Comparison of ENCODE assay signal across 8 mouse cellular contexts in the genomic region with DNA sequence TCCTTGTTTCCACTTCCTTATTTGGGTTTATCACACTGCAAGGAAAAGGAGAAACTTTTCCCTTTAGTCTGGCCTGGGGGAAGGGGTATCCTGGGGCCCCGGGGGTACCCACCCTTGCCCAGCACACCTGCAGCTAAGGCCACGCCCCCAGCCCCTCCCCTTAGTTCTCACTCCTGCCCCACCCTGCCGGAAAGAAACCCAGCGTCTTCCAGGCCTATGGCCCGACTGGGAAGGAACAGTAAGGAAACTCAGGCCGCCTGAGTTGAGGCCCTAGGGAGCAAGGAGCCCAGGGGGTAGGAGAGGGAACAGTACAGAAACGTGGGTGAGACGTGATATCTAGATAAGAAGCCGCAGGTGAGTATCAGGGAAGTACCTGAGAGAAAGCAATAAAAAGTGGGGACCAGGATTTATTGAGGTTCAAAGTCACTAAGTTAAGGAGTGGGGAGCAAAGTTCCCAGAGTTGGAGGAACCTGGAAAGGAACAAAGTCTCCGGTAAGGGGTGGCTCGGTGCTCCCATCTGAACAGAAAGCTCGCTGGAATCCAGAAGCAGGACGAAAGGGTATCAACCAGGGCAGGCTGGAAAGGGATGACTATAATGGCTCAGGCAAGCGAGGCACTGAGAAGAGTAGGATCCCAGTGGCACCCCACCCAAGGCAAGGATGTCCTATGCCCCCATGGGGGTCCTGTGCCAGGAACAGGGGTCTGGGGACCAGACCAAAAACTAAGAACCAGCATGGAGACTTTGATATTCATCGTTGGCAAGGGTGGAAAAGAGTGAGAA. TPM values are rescaled to one million over a fixed set of nuclear protein-coding genes. Genes with fewer than 3 reads are reported as not detected.
DNase-seq lines count a peak whose midpoint lies in the region; ATAC-seq and TF ChIP-seq lines count a peak whose summit lies in the region.

No protein-coding gene starts in this region.

- no peak for DNase-seq in heart, postnatal 36 days
- peak; percentile 55 for DNase-seq in induced T-regulatory cell, adult 2 months (ENCODE audit: low read depth)
- peak; percentile 52 for DNase-seq in liver, postnatal 0 days
- no peak for DNase-seq in natural killer cell, adult 2 months (ENCODE audit: low spot score in 2 of 2)
- DNase-seq in c-Kit-positive CD71-positive TER-119-positive erythroid progenitor cells, embryonic 14.5 days (ENCODE audit: low spot score) = no peak

- intact Hi-C loops in heart, postnatal 36 days (cut with DNase I) = loop anchor here (1.0 kb wide), 2 partner anchors 15 to 44 kb away; no protein-coding TSS in a partner anchor

- ATAC-seq in heart, embryonic 11.5 days (replicated peaks; ENCODE audit: insufficient number of reproducible peaks, low FRiP score, low TSS enrichment) = no peak
- ATAC-seq in liver, postnatal 0 days = no peak
- peak; percentile 42; the same call in 1 of the 2 replicates for ATAC-seq in stomach, embryonic 15.5 days (ENCODE audit: insufficient read depth, low FRiP score, low read depth)

- TF ChIP-seq CTCF in bone marrow, adult 2 months (IDR thresholded peaks at IDR 0.05; ENCODE audit: control insufficient read depth, insufficient read depth, low read length) = no peak
- no peak for TF ChIP-seq CTCF in liver, postnatal 0 days (IDR thresholded peaks at IDR 0.05; ENCODE audit: low read depth)

- peak overlapping the region; percentile 72 for H3K4me3 ChIP-seq in heart, embryonic 11.5 days (ENCODE audit: low read depth, low read length)
- peak overlapping the region; percentile 72 for H3K4me3 ChIP-seq in bone marrow, adult 2 months (replicated peaks; ENCODE audit: control insufficient read depth, low read depth, low read length)
- peak overlapping the region; percentile 62 for H3K4me3 ChIP-seq in liver, postnatal 0 days (ENCODE audit: low read depth, low read length)
- peak overlapping the region; percentile 69 for H3K4me3 ChIP-seq in stomach, embryonic 15.5 days (replicated peaks)

- no peak for TF ChIP-seq EP300 in liver, postnatal 0 days (IDR thresholded peaks at IDR 0.05; ENCODE audit: low read depth)

- H3K4me2 ChIP-seq in heart, embryonic 11.5 days = peak overlapping the region; percentile 67
- H3K4me2 ChIP-seq in liver, postnatal 0 days (ENCODE audit: low read depth, low read length) = peak overlapping the region; percentile 80
- peak overlapping the region; percentile 81 for H3K4me2 ChIP-seq in stomach, embryonic 15.5 days

- WGBS in heart, embryonic 11.5 days (ENCODE audit: insufficient replicate concordance) = 12% methylated on average over 15 of the region's 15 CpGs
- 12% methylated on average over 15 of the region's 15 CpGs for WGBS in bone marrow, adult 2 months
- WGBS in liver, postnatal 0 days (ENCODE audit: insufficient replicate concordance) = 10% methylated on average over 15 of the region's 15 CpGs
- WGBS in stomach, embryonic 15.5 days = 9% methylated on average over 15 of the region's 15 CpGs

- no peak for TF ChIP-seq POLR2A in bone marrow, adult 2 months (IDR thresholded peaks at IDR 0.05; ENCODE audit: borderline replicate concordance, control insufficient read depth, low read depth, low read length)

- H3K9me3 ChIP-seq in heart, embryonic 11.5 days (replicated peaks; ENCODE audit: control insufficient read depth, low read length) = no peaks in the 10 kb centered on the region
- H3K9me3 ChIP-seq in liver, postnatal 0 days (ENCODE audit: low read length) = no peaks in the 10 kb centered on the region
- H3K9me3 ChIP-seq in stomach, embryonic 15.5 days = no peaks in the 10 kb centered on the region

- no peak overlapping the region for H3K27ac ChIP-seq in heart, embryonic 11.5 days (ENCODE audit: low read depth, low read length)
- H3K27ac ChIP-seq in bone marrow, adult 2 months (ENCODE audit: control insufficient read depth, insufficient read depth, low read depth, low read length, poor library complexity) = no peak overlapping the region
- H3K27ac ChIP-seq in liver, postnatal 0 days (ENCODE audit: low read depth) = no peak overlapping the region
- H3K27ac ChIP-seq in stomach, embryonic 15.5 days = peak overlapping the region; percentile 62

- peak overlapping the region; percentile 83 for H3K9ac ChIP-seq in heart, embryonic 11.5 days (ENCODE audit: low read depth, low read length)
- peak overlapping the region; percentile 69 for H3K9ac ChIP-seq in liver, postnatal 0 days (replicated peaks)
- H3K9ac ChIP-seq in stomach, embryonic 15.5 days = peak overlapping the region; percentile 45

- peaks cover 16% of the 10 kb centered on the region for H3K36me3 ChIP-seq in heart, embryonic 11.5 days (ENCODE audit: control insufficient read depth, insufficient read depth, low read length)
- peaks cover 15% of the 10 kb centered on the region for H3K36me3 ChIP-seq in liver, postnatal 0 days (replicated peaks; ENCODE audit: insufficient read depth, low read length)
- H3K36me3 ChIP-seq in stomach, embryonic 15.5 days = peaks cover 34% of the 10 kb centered on the region

- H3K27me3 ChIP-seq in heart, embryonic 11.5 days (ENCODE audit: control insufficient read depth, insufficient read depth, low read length) = no peaks in the 10 kb centered on the region
- no peaks in the 10 kb centered on the region for H3K27me3 ChIP-seq in liver, postnatal 0 days (ENCODE audit: insufficient read depth, low read length)
- no peaks in the 10 kb centered on the region for H3K27me3 ChIP-seq in stomach, embryonic 15.5 days (replicated peaks)

- H3K4me1 ChIP-seq in heart, embryonic 11.5 days (ENCODE audit: control insufficient read depth, insufficient read depth, low read length) = peaks cover 33% of the 10 kb centered on the region
- H3K4me1 ChIP-seq in bone marrow, adult 2 months (ENCODE audit: control insufficient read depth, insufficient read depth, low read length) = peaks cover 1% of the 10 kb centered on the region; the same call in 1 of the 2 replicates
- peaks cover 26% of the 10 kb centered on the region for H3K4me1 ChIP-seq in liver, postnatal 0 days (ENCODE audit: insufficient read depth)
- peaks cover 46% of the 10 kb centered on the region for H3K4me1 ChIP-seq in stomach, embryonic 15.5 days

RNA-seq across cellular contexts. Expression of a gene that starts 6.1 kb away (rescaled TPM):
- 162 and 177 TPM in 2 replicates for polyA plus RNA-seq in heart, embryonic 11.5 days (2014; fragmentation: Nextera tagmentation; extraction: Ambion mirVana)
- 10 to 100 TPM; 77.3 to 95.8 TPM for total RNA-seq in heart, postnatal 36 days (2021)
- 83.5 and 137 TPM in 2 replicates for polyA plus RNA-seq in bone marrow, adult 2 months (2011; ENCODE audit: insufficient read depth, insufficient read length, low replicate concordance, missing spikeins)
- polyA plus RNA-seq in liver, postnatal 0 days (2015; fragmentation: Nextera tagmentation; extraction: Ambion mirVana) = 48.3 and 57.2 TPM in 2 replicates
- polyA plus RNA-seq in stomach, embryonic 15.5 days (2015; fragmentation: Nextera tagmentation; extraction: Ambion mirVana) = 165 and 184 TPM in 2 replicates

RNA-seq across cellular contexts. Expression of a gene that starts 7.6 kb away (rescaled TPM):
- polyA plus RNA-seq in heart, embryonic 11.5 days (2014; fragmentation: Nextera tagmentation; extraction: Ambion mirVana) = 17.2 and 20.1 TPM in 2 replicates
- total RNA-seq in heart, postnatal 36 days (2021) = 10 to 100 TPM; 17.0 to 18.5 TPM
- polyA plus RNA-seq in bone marrow, adult 2 months (2011; ENCODE audit: insufficient read depth, insufficient read length, low replicate concordance, missing spikeins) = 9.7 and 14.6 TPM in 2 replicates
- polyA plus RNA-seq in liver, postnatal 0 days (2015; fragmentation: Nextera tagmentation; extraction: Ambion mirVana) = 3.5 and 3.6 TPM in 2 replicates
- polyA plus RNA-seq in stomach, embryonic 15.5 days (2015; fragmentation: Nextera tagmentation; extraction: Ambion mirVana) = 81.3 and 92.2 TPM in 2 replicates

RNA-seq across cellular contexts. Expression of a gene that starts 11.6 kb away (rescaled TPM):
- 84.5 and 88.4 TPM in 2 replicates for polyA plus RNA-seq in heart, embryonic 11.5 days (2014; fragmentation: Nextera tagmentation; extraction: Ambion mirVana)
- total RNA-seq in heart, postnatal 36 days (2021) = 10 to 100 TPM; 18.8 to 20.5 TPM
- polyA plus RNA-seq in bone marrow, adult 2 months (2011; ENCODE audit: insufficient read depth, insufficient read length, low replicate concordance, missing spikeins) = 40.9 and 42.3 TPM in 2 replicates
- polyA plus RNA-seq in liver, postnatal 0 days (2015; fragmentation: Nextera tagmentation; extraction: Ambion mirVana) = 78.5 and 79.0 TPM in 2 replicates
- 156 and 163 TPM in 2 replicates for polyA plus RNA-seq in stomach, embryonic 15.5 days (2015; fragmentation: Nextera tagmentation; extraction: Ambion mirVana)

RNA-seq across cellular contexts. Expression of a gene that starts 18.8 kb away (rescaled TPM):
- polyA plus RNA-seq in heart, embryonic 11.5 days (2014; fragmentation: Nextera tagmentation; extraction: Ambion mirVana) = 76.9 and 79.1 TPM in 2 replicates
- total RNA-seq in heart, postnatal 36 days (2021) = 100 to 1,000 TPM; 438 to 444 TPM
- polyA plus RNA-seq in bone marrow, adult 2 months (2011; ENCODE audit: insufficient read depth, insufficient read length, low replicate concordance, missing spikeins) = 10.0 and 14.0 TPM in 2 replicates
- 11.9 and 13.7 TPM in 2 replicates for polyA plus RNA-seq in liver, postnatal 0 days (2015; fragmentation: Nextera tagmentation; extraction: Ambion mirVana)
- polyA plus RNA-seq in stomach, embryonic 15.5 days (2015; fragmentation: Nextera tagmentation; extraction: Ambion mirVana) = 43.9 and 44.8 TPM in 2 replicates

RNA-seq across cellular contexts. Expression of a gene that starts 23.7 kb away (rescaled TPM):
- 26.3 and 28.5 TPM in 2 replicates for polyA plus RNA-seq in heart, embryonic 11.5 days (2014; fragmentation: Nextera tagmentation; extraction: Ambion mirVana)
- total RNA-seq in heart, postnatal 36 days (2021) = 10 to 100 TPM; 51.0 to 57.1 TPM
- 14.8 and 28.8 TPM in 2 replicates for polyA plus RNA-seq in bone marrow, adult 2 months (2011; ENCODE audit: insufficient read depth, insufficient read length, low replicate concordance, missing spikeins)
- polyA plus RNA-seq in liver, postnatal 0 days (2015; fragmentation: Nextera tagmentation; extraction: Ambion mirVana) = 10.9 and 11.2 TPM in 2 replicates
- 26.4 and 28.2 TPM in 2 replicates for polyA plus RNA-seq in stomach, embryonic 15.5 days (2015; fragmentation: Nextera tagmentation; extraction: Ambion mirVana)

Comparison
In these comparisons a context has a peak if more than half of its experiments do, and no peak if none do; other contexts are left out.
1. DNase-seq: peak in induced T-regulatory cell, adult 2 months (single experiment) and liver, postnatal 0 days (single experiment); none in heart, postnatal 36 days (0 of 2), natural killer cell, adult 2 months (0 of 2) and c-Kit-positive CD71-positive TER-119-positive erythroid progenitor cells, embryonic 14.5 days (single experiment).
2. Peak in every context shown above with its lines, with median percentiles within 50 percentile points of each other: H3K4me2 ChIP-seq, H3K4me3 ChIP-seq and H3K9ac ChIP-seq.